Mouse (Mus musculus) limb, embryonic 12.5 days (tissue): ENCODE measurements around the gene Prkcsh. TPM values are rescaled to one million over a fixed set of nuclear protein-coding genes. Genes with fewer than 3 reads are reported as not detected.

Experiments
- ATAC-seq: fragments of 200-750 bp; cut with Nextera tagmentation; 2 replicates; pipeline ENCODE4 v1.8.0; 2017; ENCODE audit warnings: low read depth, moderate TSS enrichment; ENCODE audit not compliant: insufficient number of reproducible peaks, insufficient read depth, low FRiP score, low TSS enrichment
- H3K27ac ChIP-seq: fragments of 300-500 bp; sonication (generic); 2 replicates; pipeline ENCODE4 v1.5.1; 2016; ENCODE audit warnings: mild to moderate bottlenecking, moderate library complexity
- H3K27me3 ChIP-seq: fragments of 300-500 bp; sonication (generic); 2 replicates; pipeline ENCODE4 v1.6.1; 2016; ENCODE audit warnings: mild to moderate bottlenecking, moderate library complexity
- H3K36me3 ChIP-seq: fragments of 300-500 bp; sonication (generic); 2 replicates; pipeline ENCODE4 v1.6.1; 2016; ENCODE audit warnings: mild to moderate bottlenecking, moderate library complexity
- H3K4me1 ChIP-seq: fragments of 300-500 bp; sonication (generic); replicated peaks from 2 replicates; pipeline ENCODE4 v1.6.1; 2016
- H3K4me2 ChIP-seq: fragments of 300-500 bp; sonication (generic); 2 replicates; pipeline ENCODE4 v1.6.1; 2016; ENCODE audit warnings: mild to moderate bottlenecking, moderate library complexity
- H3K4me3 ChIP-seq: fragments of 300-500 bp; sonication (generic); replicated peaks from 2 replicates; pipeline ENCODE4 v1.5.1; 2016; ENCODE audit warnings: mild to moderate bottlenecking
- H3K9ac ChIP-seq: fragments of 300-500 bp; sonication (generic); replicated peaks from 2 replicates; pipeline ENCODE4 v1.6.1; 2016; ENCODE audit warnings: mild to moderate bottlenecking, moderate library complexity
- H3K9me3 ChIP-seq: fragments of 300-500 bp; sonication (generic); 2 replicates; pipeline ENCODE4 v1.6.1; 2016; ENCODE audit warnings: mild to moderate bottlenecking, moderate library complexity
- WGBS: fragments of 180-500 bp; shearing (Covaris S2); methylation state at CpG from one replicate; pipeline ENCODE4 v1.1.7; 2016; 5-methylcytosine and 5-hydroxymethylcytosine counted together
- polyA plus RNA-seq: library from polyadenylated mRNA; unstranded; fragments of >200 nt; fragmentation: Nextera tagmentation; extraction: Ambion mirVana; gene quantifications from 2 replicates; pipeline ENCODE4 v1.2.1, GENCODE M21; 2016

The Prkcsh gene
- polyA plus RNA-seq, 1 experiment from 2014 or later, result 108 TPM

- Histone ChIP-seq H3K4me1 (no peaks in the 10 kb centered on the region), H3K27ac (no peak overlapping the region), H3K27me3 (no peaks in the 10 kb centered on the region), H3K9ac (no peak overlapping the region), H3K9me3 (no peaks in the 10 kb centered on the region), H3K4me3 (no peak overlapping the region), H3K4me2 (no peak overlapping the region), H3K36me3 (peaks cover 26% of the 10 kb centered on the region)
- no peak for ATAC-seq
- 85% methylated on average over 7 of the region's 7 CpGs for WGBS
Observed at GRCm38 (mm10) chr9:22017208-22017825, 14.7 kb downstream of the Prkcsh start.

GRCm38 (mm10) chr9:22024592-22024991 is 22.0 kb downstream of the Prkcsh start:
- Histone ChIP-seq H3K4me3 (no peak overlapping the region), H3K9ac (no peak overlapping the region), H3K4me2 (no peak overlapping the region), H3K4me1 (no peaks in the 10 kb centered on the region), H3K27me3 (no peaks in the 10 kb centered on the region; the same call in 1 of the 2 replicates), H3K9me3 (no peaks in the 10 kb centered on the region), H3K27ac (no peak overlapping the region), H3K36me3 (no peaks in the 10 kb centered on the region)
- no peak for ATAC-seq
- WGBS, result 43% methylated on average over 8 of the region's 8 CpGs

- Histone ChIP-seq H3K27me3 (no peaks in the 10 kb centered on the region; the same call in 1 of the 2 replicates), H3K9ac (no peak overlapping the region), H3K9me3 (no peaks in the 10 kb centered on the region), H3K4me1 (no peaks in the 10 kb centered on the region), H3K4me2 (no peak overlapping the region), H3K4me3 (no peak overlapping the region), H3K36me3 (no peaks in the 10 kb centered on the region), H3K27ac (no peak overlapping the region)
- 67% methylated on average over 7 of the region's 7 CpGs for WGBS
- no peak for ATAC-seq
Observed at GRCm38 (mm10) chr9:22028467-22028866, 25.9 kb downstream of the Prkcsh start.

GRCm38 (mm10) chr9:22030386-22030785 is 27.8 kb downstream of the Prkcsh start:
- Histone ChIP-seq H3K4me3 (no peak overlapping the region), H3K4me1 (peaks cover 2% of the 10 kb centered on the region), H3K4me2 (no peak overlapping the region), H3K36me3 (no peaks in the 10 kb centered on the region), H3K27ac (no peak overlapping the region), H3K9ac (no peak overlapping the region), H3K9me3 (no peaks in the 10 kb centered on the region), H3K27me3 (0 out of 2 replicates have a peak, but pooled peaks cover 5% of the 10 kb centered on the region)
- ATAC-seq, result no peak
- WGBS, result 90% methylated on average over 9 of the region's 9 CpGs

GRCm38 (mm10) chr9:22035300-22036044 is 32.9 kb downstream of the Prkcsh start:
- 52% methylated on average over 6 of the region's 6 CpGs for WGBS

GRCm38 (mm10) chr9:22037826-22038225 is 35.2 kb downstream of the Prkcsh start:
- Histone ChIP-seq H3K36me3 (no peaks in the 10 kb centered on the region), H3K4me3 (no peak overlapping the region), H3K9me3 (no peaks in the 10 kb centered on the region), H3K4me1 (peaks cover 7% of the 10 kb centered on the region), H3K27me3 (0 out of 2 replicates have a peak, but pooled peaks cover 5% of the 10 kb centered on the region), H3K27ac (no peak overlapping the region), H3K9ac (no peak overlapping the region), H3K4me2 (no peak overlapping the region)
- 82% methylated on average over 10 of the region's 10 CpGs for WGBS
- no peak for ATAC-seq

More at GRCm38 (mm10) chr9:22035300-22036044, 32.9 kb downstream of the Prkcsh start:
- ATAC-seq, result no peak
- Histone ChIP-seq H3K4me2 (no peak overlapping the region), H3K9me3 (no peaks in the 10 kb centered on the region), H3K27me3 (0 out of 2 replicates have a peak, but pooled peaks cover 5% of the 10 kb centered on the region), H3K4me3 (no peak overlapping the region), H3K36me3 (no peaks in the 10 kb centered on the region), H3K27ac (no peak overlapping the region), H3K9ac (no peak overlapping the region), H3K4me1 (peaks cover 7% of the 10 kb centered on the region)

- no peak overlapping the region for H3K4me3 ChIP-seq
- ATAC-seq, result no peak
- no peaks in the 10 kb centered on the region for H3K9me3 ChIP-seq
- no peak overlapping the region for H3K27ac ChIP-seq
- H3K4me2 ChIP-seq, result no peak overlapping the region
- H3K36me3 ChIP-seq, result no peaks in the 10 kb centered on the region
- no peaks in the 10 kb centered on the region for H3K4me1 ChIP-seq
- WGBS, result 42% methylated on average over 2 of the region's 2 CpGs
- no peak overlapping the region for H3K9ac ChIP-seq
- H3K27me3 ChIP-seq, result 0 out of 2 replicates have a peak, but pooled peaks cover 2% of the 10 kb centered on the region
Observed at GRCm38 (mm10) chr9:22041832-22042231, 39.2 kb downstream of the Prkcsh start.

GRCm38 (mm10) chr9:22047329-22047728 is 44.7 kb downstream of the Prkcsh start:
- H3K27ac ChIP-seq, result no peak overlapping the region
- no peak for ATAC-seq
- H3K4me1 ChIP-seq, result peaks cover 18% of the 10 kb centered on the region
- WGBS, result 53% methylated on average over 9 of the region's 9 CpGs
- peaks cover 56% of the 10 kb centered on the region for H3K27me3 ChIP-seq
- H3K9me3 ChIP-seq, result no peaks in the 10 kb centered on the region
- no peak overlapping the region for H3K9ac ChIP-seq
- no peaks in the 10 kb centered on the region for H3K36me3 ChIP-seq
- H3K4me2 ChIP-seq, result no peak overlapping the region
- H3K4me3 ChIP-seq, result no peak overlapping the region

GRCm38 (mm10) chr9:22049315-22049714 is 46.7 kb downstream of the Prkcsh start:
- Histone ChIP-seq H3K27me3 (peaks cover 76% of the 10 kb centered on the region), H3K4me2 (no peak overlapping the region), H3K9me3 (no peaks in the 10 kb centered on the region), H3K36me3 (no peaks in the 10 kb centered on the region), H3K27ac (no peak overlapping the region), H3K9ac (no peak overlapping the region), H3K4me1 (peaks cover 19% of the 10 kb centered on the region), H3K4me3 (no peak overlapping the region)
- WGBS, result 75% methylated on average over 11 of the region's 11 CpGs
- no peak for ATAC-seq

- ATAC-seq, result no peak
- H3K9ac ChIP-seq, result no peak overlapping the region
- no peaks in the 10 kb centered on the region for H3K36me3 ChIP-seq
- peak overlapping the region; percentile 42; the same call in 1 of the 2 replicates for H3K4me3 ChIP-seq
- no peak overlapping the region for H3K27ac ChIP-seq
- peaks cover 81% of the 10 kb centered on the region for H3K27me3 ChIP-seq
- H3K9me3 ChIP-seq, result no peaks in the 10 kb centered on the region
- H3K4me2 ChIP-seq, result no peak overlapping the region
- peaks cover 23% of the 10 kb centered on the region for H3K4me1 ChIP-seq
- 68% methylated on average over 4 of the region's 4 CpGs for WGBS
Observed at GRCm38 (mm10) chr9:22049721-22050270, 47.2 kb downstream of the Prkcsh start.

- H3K9ac ChIP-seq, result peak overlapping the region; percentile 31; the same call in 1 of the 2 replicates
- H3K9me3 ChIP-seq, result no peaks in the 10 kb centered on the region
- WGBS, result 2% methylated on average over 42 of the region's 43 CpGs
- H3K27ac ChIP-seq, result no peak overlapping the region
- H3K4me1 ChIP-seq, result peaks cover 24% of the 10 kb centered on the region
- H3K27me3 ChIP-seq, result peaks cover 87% of the 10 kb centered on the region
- ATAC-seq, result 0 out of 2 replicates have a peak, but pooled peaks have one; percentile 28
- peak overlapping the region; percentile 66 for H3K4me2 ChIP-seq
- H3K4me3 ChIP-seq, result peak overlapping the region; percentile 42
- H3K36me3 ChIP-seq, result no peaks in the 10 kb centered on the region
Observed at GRCm38 (mm10) chr9:22050351-22050889, 47.8 kb downstream of the Prkcsh start.
